Mouse (Mus musculus) lung, postnatal 0 days (tissue): ENCODE results near the gene Cpa5. TPM values are rescaled to one million over a fixed set of nuclear protein-coding genes. Genes with fewer than 3 reads are reported as not detected.

ENCODE experiments used
- ATAC-seq: fragments of 200-750 bp; cut with Nextera tagmentation; 2 replicates; pipeline ENCODE4 v1.8.0; 2017; ENCODE audit warnings: moderate library complexity
- DNase-seq: peaks from one replicate; pipeline ENCODE4 v3.0.0-alpha.2; 2016; ENCODE audit warnings: low spot score
- H3K27ac ChIP-seq: fragments of 300-500 bp; sonication (generic); 2 replicates; pipeline ENCODE4 v1.5.1; 2014; ENCODE audit warnings: antibody characterized with exemption, mild to moderate bottlenecking, low read length, mixed read lengths
- H3K27me3 ChIP-seq: fragments of 300-500 bp; sonication (generic); replicated peaks from 2 replicates; pipeline ENCODE4 v1.6.1; 2014; ENCODE audit warnings: low read length, mixed read lengths; ENCODE audit not compliant: insufficient read depth
- H3K36me3 ChIP-seq: fragments of 300-500 bp; sonication (generic); 2 replicates; pipeline ENCODE4 v1.6.1; 2014; ENCODE audit warnings: low read length, mixed read lengths; ENCODE audit not compliant: insufficient read depth
- H3K4me1 ChIP-seq: fragments of 300-500 bp; sonication (generic); 2 replicates; pipeline ENCODE4 v1.6.1; 2014; ENCODE audit warnings: antibody characterized with exemption, low read depth, low read length, mixed read lengths; ENCODE audit not compliant: insufficient read depth
- H3K4me2 ChIP-seq: fragments of 300-500 bp; sonication (generic); replicated peaks from 2 replicates; pipeline ENCODE4 v1.6.1; 2014; ENCODE audit warnings: low read depth, mild to moderate bottlenecking, low read length, moderate library complexity, mixed read lengths
- H3K4me3 ChIP-seq: fragments of 300-500 bp; sonication (generic); 2 replicates; pipeline ENCODE4 v1.5.1; 2014; ENCODE audit warnings: low read depth, low read length
- H3K9ac ChIP-seq: fragments of 300-500 bp; sonication (generic); replicated peaks from 2 replicates; pipeline ENCODE4 v1.6.1; 2014; ENCODE audit warnings: low read depth, mild to moderate bottlenecking
- H3K9me3 ChIP-seq: fragments of 300-500 bp; sonication (generic); 2 replicates; pipeline ENCODE4 v1.6.1; 2016; ENCODE audit warnings: low read length, mixed read lengths
- CTCF ChIP-seq: IDR thresholded peaks from 2 replicates; pipeline ENCODE4 v1.5.1; 2016; ENCODE audit warnings: antibody characterized with exemption, mild to moderate bottlenecking
- EP300 ChIP-seq: IDR thresholded peaks from 2 replicates; pipeline ENCODE4 v1.6.1; 2016; ENCODE audit warnings: antibody characterized with exemption, mild to moderate bottlenecking, control low read depth
- WGBS: fragments of 180-500 bp; shearing (Covaris S2); extraction: QIAGEN DNeasy Blood & Tissue Kit; methylation state at CpG from one replicate; pipeline ENCODE4 v1.1.7; 2014; 5-methylcytosine and 5-hydroxymethylcytosine counted together
- polyA plus RNA-seq: library from polyadenylated mRNA; unstranded; fragments of >200 nt; fragmentation: Nextera tagmentation; extraction: Ambion mirVana; gene quantifications from 2 replicates; pipeline ENCODE4 v1.2.1, GENCODE M21; 2015

Gene Cpa5
- polyA plus RNA-seq, result not detected in 2 replicates

DNA sequence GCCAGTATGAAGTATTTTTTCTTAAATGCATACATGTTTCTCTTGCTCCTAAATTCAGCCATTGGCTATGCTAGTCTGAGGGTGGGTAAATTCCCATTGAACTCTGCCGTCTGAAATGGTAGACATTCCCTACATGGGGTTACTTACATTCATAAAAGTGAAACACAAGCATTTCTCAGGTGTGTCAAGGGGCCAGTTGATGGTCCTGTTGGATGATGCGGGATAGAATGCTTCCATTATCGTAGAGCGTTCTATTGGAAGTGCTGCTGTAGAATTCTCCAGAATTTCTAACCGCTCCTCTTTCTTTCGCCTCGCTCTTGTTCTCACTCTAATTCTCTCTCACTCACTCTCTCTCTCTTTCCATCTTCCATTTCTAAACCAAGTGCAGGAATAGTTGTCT, at the start of gene Cpa5:
Gene Cpa5 (plus strand): TSS at position 301 of the 400 bp plus-strand sequence.
- no peak within 1 kb of the TSS for H3K9ac ChIP-seq
- no peaks in the 10 kb centered on the region for H3K36me3 ChIP-seq
- H3K4me2 ChIP-seq, result no peak within 1 kb of the TSS
- no peak for DNase-seq
- no peak for ATAC-seq
- H3K27me3 ChIP-seq, result no peaks in the 10 kb centered on the region
- no peaks in the 10 kb centered on the region for H3K9me3 ChIP-seq
- TF ChIP-seq EP300, result no peak
- no peak for TF ChIP-seq CTCF
- no peaks in the 10 kb centered on the region for H3K4me1 ChIP-seq
- WGBS, result 95% methylated on average over 7 of the region's 7 CpGs
- H3K4me3 ChIP-seq, result no peak within 1 kb of the TSS
- H3K27ac ChIP-seq, result no peak within 1 kb of the TSS

DNA sequence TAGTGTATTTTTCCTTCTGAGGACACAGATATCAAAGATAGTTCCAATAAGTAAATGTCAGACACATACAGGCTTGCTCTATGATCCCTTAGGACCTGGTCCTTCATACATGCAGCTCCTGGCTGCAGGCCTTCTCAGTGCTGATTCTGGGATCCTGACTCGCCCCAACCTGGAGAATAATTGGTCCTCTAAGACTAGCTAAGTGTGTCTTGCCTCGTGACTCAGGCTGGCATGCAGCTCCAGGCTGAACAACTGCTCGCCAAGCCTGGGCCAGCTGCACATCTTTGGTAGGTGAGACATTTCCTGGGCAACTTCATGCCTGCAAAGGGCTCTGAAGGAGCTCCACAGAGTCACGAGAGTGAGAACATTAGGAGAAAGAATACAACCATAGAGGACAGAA, 48.7 kb upstream of the Cpa5 start:
- Histone ChIP-seq H3K9ac (no peak overlapping the region), H3K27me3 (no peaks in the 10 kb centered on the region), H3K36me3 (no peaks in the 10 kb centered on the region), H3K4me2 (no peak overlapping the region), H3K4me1 (no peaks in the 10 kb centered on the region), H3K9me3 (no peaks in the 10 kb centered on the region), H3K4me3 (no peak overlapping the region), H3K27ac (no peak overlapping the region)
- ATAC-seq, result no peak
- 65% methylated on average over 4 of the region's 4 CpGs for WGBS
- no peak for DNase-seq
- TF ChIP-seq CTCF, result no peak
- TF ChIP-seq EP300, result no peak

- Histone ChIP-seq H3K9me3 (no peaks in the 10 kb centered on the region), H3K36me3 (no peaks in the 10 kb centered on the region), H3K27ac (no peak overlapping the region), H3K9ac (no peak overlapping the region), H3K4me1 (no peaks in the 10 kb centered on the region), H3K27me3 (no peaks in the 10 kb centered on the region), H3K4me2 (no peak overlapping the region), H3K4me3 (no peak overlapping the region)
- WGBS, result 40% methylated on average over 6 of the region's 6 CpGs
- TF ChIP-seq EP300 (no peak), CTCF (no peak)
- ATAC-seq, result no peak
- no peak for DNase-seq
Observed at GRCm38 (mm10) chr6:30563575-30563974, 47.2 kb upstream of the Cpa5 start.

DNA sequence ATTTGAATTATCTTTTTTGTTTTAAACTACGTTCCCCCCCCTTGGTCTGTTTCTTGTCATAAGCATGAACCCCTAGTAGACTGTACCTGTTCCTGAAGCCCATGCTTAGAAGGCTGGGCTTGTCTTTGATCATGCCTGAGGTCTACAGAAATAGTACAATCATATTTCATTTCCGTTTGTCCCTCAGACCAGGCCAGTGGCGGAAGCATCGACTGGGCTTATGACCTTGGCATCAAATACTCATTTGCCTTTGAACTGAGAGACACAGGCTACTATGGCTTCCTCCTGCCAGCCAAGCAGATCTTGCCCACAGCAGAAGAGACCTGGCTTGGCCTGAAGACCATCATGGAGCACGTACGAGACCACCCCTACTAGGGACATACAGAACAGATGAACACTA, 46.8 kb upstream of the Cpa5 start:
- Histone ChIP-seq H3K4me3 (no peak overlapping the region), H3K9me3 (no peaks in the 10 kb centered on the region), H3K9ac (no peak overlapping the region), H3K27ac (no peak overlapping the region), H3K36me3 (no peaks in the 10 kb centered on the region), H3K4me1 (no peaks in the 10 kb centered on the region), H3K27me3 (no peaks in the 10 kb centered on the region), H3K4me2 (no peak overlapping the region)
- 84% methylated on average over 6 of the region's 6 CpGs for WGBS
- TF ChIP-seq EP300 (no peak), CTCF (no peak)
- ATAC-seq, result no peak
- no peak for DNase-seq

DNA sequence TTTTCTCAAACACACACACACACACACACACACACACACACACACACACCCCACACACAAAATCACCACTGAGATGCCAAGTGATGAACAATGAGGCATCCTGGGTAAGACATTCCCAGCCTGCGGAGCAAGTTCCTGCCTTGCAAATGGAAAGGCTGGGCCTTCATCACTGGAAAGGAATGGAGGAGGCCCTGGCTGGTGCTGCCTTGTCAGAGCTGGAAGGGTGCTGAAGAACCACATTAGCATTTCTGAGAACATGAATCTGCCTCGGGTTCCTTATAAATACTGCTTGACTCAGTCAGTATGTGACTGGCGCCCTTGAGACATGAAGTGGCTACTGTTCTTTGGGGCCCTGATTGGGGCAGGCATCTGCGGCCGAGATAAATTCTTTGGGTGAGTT, 42.7 kb upstream of the Cpa5 start, which contains the start of gene Cpa4:
Gene Cpa4 (plus strand): TSS at position 301 of the 400 bp plus-strand sequence.
- no peaks in the 10 kb centered on the region for H3K27me3 ChIP-seq
- 49% methylated on average over 5 of the region's 5 CpGs for WGBS

GRCm38 (mm10) chr6:30569331-30569730, 41.5 kb upstream of the Cpa5 start:
- DNase-seq (no peak), ATAC-seq (no peak)
- Histone ChIP-seq H3K9ac (no peak overlapping the region), H3K9me3 (no peaks in the 10 kb centered on the region), H3K4me3 (no peak overlapping the region), H3K36me3 (no peaks in the 10 kb centered on the region), H3K27ac (no peak overlapping the region), H3K27me3 (no peaks in the 10 kb centered on the region), H3K4me2 (no peak overlapping the region), H3K4me1 (peaks cover 3% of the 10 kb centered on the region; the same call in 1 of the 2 replicates)
- 92% methylated on average over 10 of the region's 10 CpGs for WGBS
- TF ChIP-seq CTCF (no peak), EP300 (no peak)

More for the DNA sequence above, 42.7 kb upstream of the Cpa5 start, which contains the start of gene Cpa4:
- Histone ChIP-seq H3K9ac (no peak within 1 kb of the TSS), H3K36me3 (no peaks in the 10 kb centered on the region), H3K9me3 (no peaks in the 10 kb centered on the region), H3K4me3 (no peak within 1 kb of the TSS), H3K4me2 (no peak within 1 kb of the TSS), H3K4me1 (peaks cover 3% of the 10 kb centered on the region; the same call in 1 of the 2 replicates), H3K27ac (no peak within 1 kb of the TSS)
- DNase-seq, result no peak
- no peak for ATAC-seq
- no peak for TF ChIP-seq EP300
- no peak for TF ChIP-seq CTCF

DNA sequence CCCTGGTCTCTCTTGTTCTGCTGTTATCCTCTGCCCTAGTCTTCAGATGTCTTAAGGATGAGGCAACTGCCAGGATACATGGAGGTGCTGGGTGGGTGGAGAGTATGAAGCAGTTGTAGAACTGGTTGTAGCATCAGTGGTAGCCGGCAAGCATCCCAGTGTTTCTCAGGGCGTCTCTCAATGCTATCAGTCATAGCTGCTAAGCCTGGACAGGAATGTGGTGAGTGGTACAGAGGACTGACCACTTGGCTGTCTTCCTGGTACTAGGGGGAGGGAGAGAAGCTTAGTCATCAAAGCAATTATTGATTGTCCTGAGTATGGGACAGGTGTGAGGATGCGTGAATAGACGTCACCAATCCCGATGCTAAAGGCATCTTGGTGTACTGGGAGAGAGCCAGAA, 40.8 kb upstream of the Cpa5 start:
- TF ChIP-seq EP300 (no peak), CTCF (no peak)
- no peak overlapping the region for H3K27ac ChIP-seq
- ATAC-seq, result no peak
- peaks cover 3% of the 10 kb centered on the region; the same call in 1 of the 2 replicates for H3K4me1 ChIP-seq
- H3K4me3 ChIP-seq, result no peak overlapping the region
- H3K4me2 ChIP-seq, result no peak overlapping the region
- WGBS, result 74% methylated on average over 5 of the region's 5 CpGs
- no peaks in the 10 kb centered on the region for H3K27me3 ChIP-seq
- H3K9me3 ChIP-seq, result no peaks in the 10 kb centered on the region
- H3K36me3 ChIP-seq, result no peaks in the 10 kb centered on the region
- no peak for DNase-seq
- no peak overlapping the region for H3K9ac ChIP-seq
